Mouse (Mus musculus): ENCODE data around the gene Klc3.

Gene Klc3

DNA sequence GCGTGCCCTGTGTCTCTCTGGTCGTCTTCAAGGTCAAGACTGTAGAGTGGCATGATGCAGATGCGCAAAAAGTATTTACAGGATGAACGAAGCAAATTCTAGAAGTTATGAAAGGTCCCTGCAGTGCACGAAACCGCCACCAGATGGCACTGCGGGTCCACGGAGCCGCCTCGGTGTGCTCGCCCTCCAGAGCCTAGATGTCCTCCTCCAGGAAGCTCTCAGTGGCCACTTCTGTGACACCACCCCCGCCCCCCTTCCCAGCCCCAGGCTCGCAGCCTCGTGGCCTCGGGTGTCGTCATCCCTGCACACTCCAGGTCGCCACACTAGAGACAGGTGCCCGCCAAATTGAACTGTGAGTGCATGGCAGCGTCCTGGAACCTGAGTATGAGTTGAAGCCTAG, 1.5 kb upstream of the Klc3 start:
- peak; percentile 88 for DNase-seq

DNA sequence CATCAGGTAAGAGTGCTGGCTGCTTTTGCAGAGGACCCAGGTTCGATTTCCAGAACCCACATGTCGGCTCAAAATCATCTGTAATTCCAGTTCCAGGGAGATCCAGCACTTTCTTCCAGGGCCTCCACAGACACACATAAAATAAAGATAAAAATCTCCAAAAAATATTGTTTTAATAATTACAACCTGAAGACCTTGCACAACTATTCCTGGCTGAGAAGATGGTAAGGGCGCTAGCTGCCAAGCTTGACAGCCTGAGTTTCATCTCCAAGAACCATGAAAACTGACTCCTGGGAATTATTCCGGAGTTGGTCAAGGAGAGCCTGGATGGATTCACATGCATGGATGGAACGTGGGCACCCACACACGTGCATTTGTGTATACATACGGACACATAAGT, 572 bp upstream of the Klc3 start, which contains the start of gene Ckm:
Gene Ckm, plus strand, starts transcription at position 301 of the 400 bp plus-strand sequence.
- DNase-seq = no peak

DNA sequence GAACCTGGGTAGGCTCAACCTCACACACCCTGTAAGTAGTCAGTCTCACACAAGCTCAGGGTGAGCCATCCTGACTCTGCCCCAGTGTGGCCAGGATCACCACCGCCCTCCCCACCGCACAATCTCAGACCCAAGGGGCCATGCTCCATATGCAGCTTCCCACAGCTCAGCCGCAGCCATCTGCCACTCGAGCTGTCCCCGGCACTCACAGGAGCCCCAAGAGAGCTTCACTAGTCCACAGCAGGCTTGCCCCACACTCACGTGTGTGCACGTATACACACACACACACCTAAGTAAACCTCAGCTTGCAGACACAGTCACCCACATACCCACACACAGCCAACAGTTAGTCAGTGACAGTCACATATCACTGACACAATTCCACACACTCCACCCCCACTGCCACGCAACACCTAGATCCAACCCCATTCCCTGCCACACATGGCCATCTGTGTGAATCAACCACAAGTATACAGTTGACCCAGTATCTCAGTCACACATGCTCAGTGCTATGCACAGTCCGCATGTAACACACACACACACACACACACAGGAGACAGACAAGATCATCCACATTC, 1.3 kb downstream of the Klc3 start:
- DNase-seq = no peak

GRCm38 (mm10) chr7:19400946-19401345, 3.0 kb downstream of the Klc3 start:
- no peak for DNase-seq

DNA sequence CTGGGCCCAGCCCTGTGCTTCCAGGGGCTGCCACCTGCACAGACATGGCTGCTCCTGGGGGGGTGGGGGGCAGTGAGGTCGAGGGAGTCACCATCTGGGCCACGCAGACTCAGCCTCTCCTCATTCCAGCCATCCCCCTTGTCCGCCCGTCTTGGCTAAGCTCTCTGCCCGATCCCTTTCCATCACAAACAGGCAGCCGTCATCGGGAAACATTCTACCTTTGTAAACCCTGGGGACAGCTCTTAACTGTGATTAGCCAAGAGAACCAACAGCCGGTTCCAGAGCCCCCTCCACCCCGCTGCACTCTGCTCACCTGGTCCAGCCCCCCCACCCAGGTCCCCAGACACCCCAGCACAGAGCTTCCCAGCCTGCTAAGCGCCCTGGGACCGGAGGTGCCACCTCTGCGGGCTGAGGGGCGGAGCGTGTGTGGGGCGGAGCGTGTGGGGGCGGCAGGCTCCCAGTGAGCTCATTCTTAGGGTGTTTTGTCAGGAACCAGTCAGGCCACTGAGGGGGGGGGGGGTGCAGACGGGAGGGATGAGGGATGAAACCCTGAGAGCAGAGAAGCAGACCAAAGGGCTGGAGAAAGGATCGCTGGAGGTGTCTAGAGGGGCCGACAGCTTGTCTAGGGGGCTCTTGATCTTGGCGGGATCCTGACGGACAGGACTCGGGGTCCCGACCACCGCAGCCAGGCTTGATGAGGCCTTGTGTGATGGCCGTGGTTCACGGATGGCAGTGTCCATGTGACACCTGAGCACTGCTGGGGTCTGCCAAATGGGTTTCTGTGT, 4.2 kb downstream of the Klc3 start:
- DNase-seq = peak; percentile 52

DNA sequence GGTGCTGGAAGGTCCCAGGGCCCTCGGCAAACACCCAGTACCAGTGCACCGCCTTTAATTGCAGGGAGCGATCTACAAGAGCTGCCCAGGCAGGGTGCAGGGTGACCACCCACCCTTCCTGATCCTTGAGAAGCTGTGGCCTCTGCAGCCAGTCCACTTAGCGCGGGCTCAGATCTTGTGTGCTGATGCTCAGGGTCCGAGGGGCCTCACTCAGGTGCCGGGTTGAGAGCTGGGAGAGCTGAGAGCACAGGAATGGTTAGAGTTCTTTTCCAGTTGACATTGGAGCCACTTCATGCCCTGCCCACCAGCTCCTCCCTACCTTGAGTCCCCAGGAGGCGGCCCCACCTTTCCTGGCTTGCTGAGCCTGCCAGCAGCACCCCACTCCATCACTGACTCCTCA, 9.4 kb downstream of the Klc3 start:
- no peak for DNase-seq

GRCm38 (mm10) chr7:19388699-19389413, 15.0 kb downstream of the Klc3 start:
- DNase-seq = no peak

DNA sequence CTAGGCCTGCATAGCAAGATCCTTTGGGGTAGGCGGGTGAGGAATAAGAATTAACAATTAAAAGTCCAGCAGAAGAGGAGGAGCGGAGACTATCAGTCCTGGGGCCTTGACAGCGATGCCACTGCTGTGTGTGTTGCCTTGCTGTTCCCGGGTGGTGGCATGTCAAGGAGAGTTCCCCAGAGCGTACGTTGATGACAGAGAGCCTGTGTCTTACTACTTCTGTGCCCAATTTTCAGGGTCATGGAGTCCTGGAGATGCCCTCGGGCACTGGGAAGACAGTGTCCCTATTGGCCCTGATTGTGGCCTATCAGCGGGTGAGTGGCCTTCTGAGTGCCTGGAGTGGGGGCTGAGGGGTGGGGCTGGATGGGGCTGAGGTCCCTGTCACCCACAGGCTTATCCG, 20.2 kb downstream of the Klc3 start:
- no peak for DNase-seq

DNA sequence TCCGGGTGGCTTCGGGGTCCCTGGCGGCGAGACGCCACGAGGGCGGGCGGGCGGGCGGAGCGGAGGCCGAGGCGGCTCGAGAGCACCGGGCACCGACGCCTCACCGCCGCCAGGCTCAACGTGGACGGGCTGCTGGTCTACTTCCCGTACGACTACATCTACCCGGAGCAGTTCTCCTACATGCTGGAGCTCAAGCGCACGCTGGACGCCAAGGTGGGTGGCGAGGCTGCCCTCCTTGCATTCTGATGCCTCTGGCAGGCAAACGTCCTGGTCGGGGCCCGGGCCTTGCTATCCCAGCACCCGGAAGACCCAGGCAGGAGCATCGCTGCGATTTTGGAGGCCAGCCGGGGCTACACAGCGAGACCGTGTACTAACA, 21.8 kb downstream of the Klc3 start:
- no peak for DNase-seq

- DNase-seq = peak; percentile 99
Measured at GRCm38 (mm10) chr7:19381377-19382165, 22.3 kb downstream of the Klc3 start, which contains the start of gene Ercc2. Gene Ercc2 (plus strand): TSS chr7:19382010.

GRCm38 (mm10) chr7:19378049-19378448, 25.9 kb downstream of the Klc3 start:
- no peak for DNase-seq

- no peak for DNase-seq
Measured at GRCm38 (mm10) chr7:19376019-19376418, 27.9 kb downstream of the Klc3 start.

DNA sequence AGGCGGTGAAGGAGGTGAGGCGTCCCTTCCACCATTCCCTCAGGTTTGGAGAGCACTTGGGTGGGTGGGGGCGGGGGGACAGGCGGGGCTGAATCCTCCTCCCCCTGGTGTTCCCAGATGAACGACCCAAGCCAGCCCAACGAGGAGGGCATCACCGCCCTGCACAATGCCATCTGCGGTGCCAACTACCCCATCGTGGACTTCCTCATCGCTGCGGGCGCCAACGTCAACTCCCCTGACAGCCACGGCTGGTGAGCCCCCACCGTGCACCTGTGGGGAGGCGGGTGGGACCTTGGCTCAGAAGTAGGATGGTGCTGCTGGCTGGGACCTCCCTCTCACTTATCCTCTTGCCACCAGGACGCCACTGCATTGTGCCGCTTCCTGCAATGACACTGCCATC, 28.5 kb downstream of the Klc3 start:
- no peak for DNase-seq

GRCm38 (mm10) chr7:19373367-19373766, 30.5 kb downstream of the Klc3 start:
- DNase-seq = no peak

DNA sequence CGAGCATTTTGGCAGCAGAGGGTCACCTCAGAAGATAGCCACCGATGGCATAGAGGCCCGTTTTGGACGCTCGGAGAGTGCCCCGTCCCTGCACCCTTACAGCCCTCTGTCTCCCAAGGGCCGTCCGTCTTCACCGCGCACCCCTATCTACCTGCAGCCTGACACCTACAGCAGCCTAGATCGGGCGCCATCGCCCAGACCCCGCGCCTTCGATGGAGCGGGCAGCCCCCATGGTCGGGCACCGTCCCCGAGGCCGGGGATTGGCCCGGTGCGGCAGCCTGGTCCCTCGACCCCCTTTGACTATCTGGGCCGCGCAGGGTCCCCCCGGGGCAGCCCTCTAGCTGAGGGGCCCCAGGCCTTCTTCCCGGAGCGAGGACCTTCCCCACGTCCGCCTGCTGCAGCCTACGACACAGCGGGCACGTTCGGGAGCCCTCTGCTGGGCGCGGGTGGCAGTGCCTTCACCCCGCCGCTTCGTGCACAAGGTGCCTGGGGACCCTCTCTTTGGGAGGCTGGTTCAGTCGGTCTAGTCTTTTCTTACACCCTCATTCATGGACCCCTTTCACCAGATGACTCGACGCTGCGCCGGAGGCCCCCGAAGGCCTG, 34.0 kb downstream of the Klc3 start:
- DNase-seq = peak; percentile 53

DNA sequence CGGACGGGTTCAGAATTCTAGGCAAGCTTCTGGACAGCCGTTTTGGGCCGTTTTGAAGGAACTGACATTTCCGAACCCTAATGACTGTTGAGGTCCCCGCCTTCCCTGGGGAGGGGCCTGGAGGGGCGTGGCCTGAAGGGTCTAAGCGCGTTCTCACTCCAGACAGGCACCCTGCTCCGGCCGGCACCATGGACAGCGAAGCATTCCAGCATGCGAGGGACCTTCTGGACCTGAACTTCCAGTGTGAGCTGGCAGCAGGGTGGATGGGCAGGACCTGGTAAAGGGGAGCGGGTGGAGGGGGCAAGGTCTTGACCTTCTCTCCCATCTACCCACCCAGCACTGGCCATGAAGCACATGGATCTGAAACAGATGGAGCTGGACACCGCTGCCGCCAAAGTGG, 35.5 kb downstream of the Klc3 start:
- DNase-seq = peak; percentile 61

GRCm38 (mm10) chr7:19365376-19365775, 38.5 kb downstream of the Klc3 start:
- no peak for DNase-seq

DNA sequence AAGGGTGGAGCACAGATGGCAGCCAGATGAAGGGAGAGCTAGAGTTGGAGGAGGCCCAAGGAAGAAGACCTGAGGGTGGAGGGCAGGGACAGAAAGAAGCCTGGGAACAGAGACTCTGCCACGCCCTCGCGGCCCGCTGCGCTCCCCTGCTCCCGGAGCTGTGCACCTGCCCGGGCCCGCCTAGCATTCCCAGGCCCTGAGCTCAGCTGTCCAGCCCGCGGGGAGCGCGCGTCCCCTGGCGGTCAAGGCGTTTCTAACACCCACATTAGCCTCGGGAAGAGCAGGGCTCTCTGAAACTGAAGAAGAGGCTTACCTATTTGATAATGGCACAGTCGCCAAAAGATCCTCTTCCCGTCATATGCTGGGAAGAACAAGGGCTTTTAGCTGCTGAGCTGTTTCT, 40.0 kb downstream of the Klc3 start:
- DNase-seq = peak; percentile 88

DNA sequence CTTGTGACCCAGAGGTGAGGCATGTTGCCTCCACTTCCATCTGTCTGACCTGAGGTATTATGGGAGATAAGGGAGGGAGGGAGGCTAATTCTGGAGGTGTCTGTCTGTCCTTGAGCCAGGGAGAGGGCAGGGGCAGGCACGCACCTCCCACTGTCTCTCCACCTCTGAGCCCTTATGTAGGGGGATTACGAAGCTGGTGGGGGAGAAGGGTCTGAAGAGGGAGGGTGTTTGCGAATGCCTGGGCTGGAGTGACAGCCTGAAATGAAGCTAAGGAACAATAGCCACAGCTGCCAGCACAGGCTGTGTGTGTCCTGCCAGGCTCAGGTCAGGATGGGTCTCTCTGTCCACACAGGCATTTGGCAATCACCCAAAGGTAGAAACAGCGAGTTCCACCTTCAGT, 41.6 kb downstream of the Klc3 start:
- DNase-seq = no peak

DNA sequence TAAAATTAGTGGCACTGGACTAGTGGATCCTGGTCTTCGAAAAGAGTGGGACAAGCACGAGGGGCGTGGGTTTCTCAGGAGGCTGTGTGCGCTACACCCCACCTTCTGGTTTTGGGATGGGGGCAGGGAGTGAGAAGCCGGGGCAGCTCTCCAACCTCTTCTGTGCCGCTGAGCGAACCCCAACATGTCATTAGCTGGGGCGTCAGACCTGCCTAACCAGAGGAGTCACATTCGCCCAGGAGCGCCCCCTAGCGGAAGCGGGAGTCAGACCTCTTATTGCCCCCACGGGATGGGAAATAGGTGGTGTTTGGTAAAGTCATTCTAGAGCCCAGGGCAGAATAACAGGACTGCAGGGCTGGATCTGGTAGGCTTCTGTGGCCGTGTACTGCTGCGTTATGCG, 42.2 kb downstream of the Klc3 start:
- peak; percentile 80 for DNase-seq

DNA sequence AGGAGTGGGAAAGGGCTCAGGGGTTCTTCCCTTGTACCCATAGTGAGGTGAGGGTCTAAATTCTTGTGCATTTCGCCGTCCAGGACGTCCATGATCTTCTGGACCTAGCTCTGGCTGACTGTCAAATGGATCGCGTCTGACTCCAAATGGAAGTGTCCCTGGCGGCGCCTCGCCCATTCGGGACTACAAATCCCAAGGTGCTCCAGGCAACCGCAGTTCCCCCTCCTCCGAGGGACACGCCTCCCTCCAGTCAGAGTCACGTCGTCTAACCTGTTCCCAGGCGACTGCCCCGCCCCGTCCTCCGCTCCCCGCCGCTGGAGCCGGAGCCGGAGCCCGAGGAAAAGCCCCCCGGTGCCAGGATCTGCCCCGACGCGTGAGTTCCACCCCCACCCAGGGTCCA, 43.0 kb downstream of the Klc3 start:
- peak; percentile 96 for DNase-seq

GRCm38 (mm10) chr7:19359892-19360641, 43.8 kb downstream of the Klc3 start:
- peak; percentile 80 for DNase-seq

All from kidney, adult 9 months (tissue).